Mouse (Mus musculus) lung, postnatal 4 days (tissue): ENCODE measurements around the gene Ccdc88b.
"Not testable (repeated sequence)": the region's sequence is repeated elsewhere in the genome, so short reads cannot be mapped to it uniquely, and the experiment has no call there.

Experiments
- DNase-seq, 2 experiments: peaks; one replicate each; pipeline ENCODE4 v3.0.0; 2021

Ccdc88b gene

GRCm38 (mm10) chr19:6858031-6858430 lies at the start of gene Ccdc88b:
Gene Ccdc88b (minus strand): TSS chr19:6858211.
- DNase-seq: peak; percentile 63 to 77

GRCm38 (mm10) chr19:6907094-6907493 lies 49.1 kb upstream of the Ccdc88b start:
- no peak for DNase-seq

GRCm38 (mm10) chr19:6906199-6906598 lies 48.2 kb upstream of the Ccdc88b start:
- no peak for DNase-seq

GRCm38 (mm10) chr19:6905498-6906159 lies 47.6 kb upstream of the Ccdc88b start:
- DNase-seq: no peak

GRCm38 (mm10) chr19:6904846-6905245 lies 46.8 kb upstream of the Ccdc88b start:
- DNase-seq: no peak

GRCm38 (mm10) chr19:6903031-6903430 lies 45.0 kb upstream of the Ccdc88b start:
- no peak for DNase-seq

- no peak for DNase-seq
Observed at GRCm38 (mm10) chr19:6899641-6900040, 41.6 kb upstream of the Ccdc88b start.

GRCm38 (mm10) chr19:6895608-6896305 lies 37.7 kb upstream of the Ccdc88b start:
- not testable (repeated sequence) for DNase-seq

GRCm38 (mm10) chr19:6893731-6894451 lies 35.9 kb upstream of the Ccdc88b start:
- DNase-seq: no peak

GRCm38 (mm10) chr19:6892512-6892911 lies 34.5 kb upstream of the Ccdc88b start:
- no peak for DNase-seq

- DNase-seq: no peak
Observed at GRCm38 (mm10) chr19:6877965-6878364, 20.0 kb upstream of the Ccdc88b start.

- no peak for DNase-seq
Observed at GRCm38 (mm10) chr19:6876799-6877198, 18.8 kb upstream of the Ccdc88b start.

- DNase-seq: no peak
Observed at GRCm38 (mm10) chr19:6875834-6876233, 17.8 kb upstream of the Ccdc88b start.

GRCm38 (mm10) chr19:6874257-6874656 lies 16.2 kb upstream of the Ccdc88b start:
- no peak for DNase-seq

- no peak for DNase-seq
Observed at GRCm38 (mm10) chr19:6872701-6873100, 14.7 kb upstream of the Ccdc88b start.

- DNase-seq: peak; percentile 33 to 55
Observed at GRCm38 (mm10) chr19:6871574-6872271, 13.7 kb upstream of the Ccdc88b start.

GRCm38 (mm10) chr19:6869355-6869754 lies 11.3 kb upstream of the Ccdc88b start:
- peak; percentile 69 to 77 for DNase-seq

- no peak for DNase-seq
Observed at GRCm38 (mm10) chr19:6861451-6861850, 3.4 kb upstream of the Ccdc88b start.

GRCm38 (mm10) chr19:6860706-6861105 lies 2.7 kb upstream of the Ccdc88b start:
- peak in 1 of 2 experiments; percentile 36 for DNase-seq

- no peak for DNase-seq
Observed at GRCm38 (mm10) chr19:6859971-6860370, 2.0 kb upstream of the Ccdc88b start.

- DNase-seq: no peak
Observed at GRCm38 (mm10) chr19:6859032-6859651, 1.1 kb upstream of the Ccdc88b start.

- peak in 1 of 2 experiments; percentile 19 for DNase-seq
Observed at GRCm38 (mm10) chr19:6857391-6858005, 513 bp downstream of the Ccdc88b start.
